Mouse (Mus musculus) MEL-GATA-1-ER (cell line): ENCODE measurements around the gene Pik3r1.

ENCODE experiments used
- DNase-seq: peaks from one replicate; pipeline ENCODE4 v3.0.0-alpha.2; 2012; ENCODE audit warnings: low read depth; ENCODE audit errors: extremely low read depth

Pik3r1 gene

DNA sequence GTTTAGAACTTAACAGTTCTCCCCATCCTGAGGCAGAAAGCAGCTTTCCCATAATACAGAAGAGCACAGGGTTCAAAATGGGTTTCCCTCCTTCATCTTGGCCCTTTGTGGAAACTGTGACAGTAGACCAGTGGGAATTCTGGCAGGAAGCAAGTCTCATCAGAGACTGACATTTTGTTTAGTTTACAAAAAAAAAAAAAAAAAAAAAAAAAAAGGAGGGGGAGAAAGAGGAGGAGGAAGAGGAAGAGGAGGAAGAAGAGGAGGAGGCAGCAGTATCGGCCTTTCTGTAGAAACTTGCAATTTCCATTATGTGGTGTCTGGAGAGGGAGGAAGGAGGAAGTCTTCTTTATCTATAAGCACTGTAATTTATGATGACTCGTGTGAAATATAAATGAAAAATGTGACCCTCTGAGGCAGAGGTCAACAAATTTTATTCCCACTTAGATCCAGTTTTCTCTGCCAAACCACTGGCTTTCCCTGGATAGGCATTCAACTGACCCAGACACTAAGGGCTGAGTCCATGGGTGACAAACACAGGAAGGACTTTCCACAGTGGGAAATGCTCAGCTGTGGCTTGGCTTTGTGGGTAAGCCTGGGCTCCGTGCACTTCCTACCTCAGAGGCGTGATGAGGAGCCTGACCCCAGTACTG is 28.2 kb downstream of the Pik3r1 start:
- DNase-seq: no peak

DNA sequence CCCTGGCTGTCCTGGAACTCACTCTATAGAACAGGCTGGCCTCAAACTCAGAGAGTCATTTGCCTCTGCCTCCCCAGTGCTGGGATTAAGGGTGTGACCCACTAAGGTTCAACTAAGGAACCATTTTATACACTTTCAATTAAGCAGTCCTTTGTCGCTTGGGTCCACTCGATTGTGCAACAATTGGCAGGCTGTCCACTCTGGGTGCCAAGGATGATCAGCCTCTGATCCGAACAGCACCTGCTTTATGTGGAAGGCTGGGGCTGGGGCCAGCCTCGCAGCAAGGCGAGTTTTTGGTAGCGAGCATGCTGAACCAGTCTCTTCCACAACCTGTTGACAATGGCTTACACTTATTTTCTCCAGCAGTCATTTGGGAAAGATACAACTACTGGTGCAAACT is 29.2 kb downstream of the Pik3r1 start:
- no peak for DNase-seq

GRCm38 (mm10) chr13:101736521-101737387 is 31.3 kb downstream of the Pik3r1 start:
- DNase-seq: no peak

GRCm38 (mm10) chr13:101735364-101736120 is 32.5 kb downstream of the Pik3r1 start:
- no peak for DNase-seq

GRCm38 (mm10) chr13:101734227-101734626 is 33.8 kb downstream of the Pik3r1 start:
- no peak for DNase-seq

DNA sequence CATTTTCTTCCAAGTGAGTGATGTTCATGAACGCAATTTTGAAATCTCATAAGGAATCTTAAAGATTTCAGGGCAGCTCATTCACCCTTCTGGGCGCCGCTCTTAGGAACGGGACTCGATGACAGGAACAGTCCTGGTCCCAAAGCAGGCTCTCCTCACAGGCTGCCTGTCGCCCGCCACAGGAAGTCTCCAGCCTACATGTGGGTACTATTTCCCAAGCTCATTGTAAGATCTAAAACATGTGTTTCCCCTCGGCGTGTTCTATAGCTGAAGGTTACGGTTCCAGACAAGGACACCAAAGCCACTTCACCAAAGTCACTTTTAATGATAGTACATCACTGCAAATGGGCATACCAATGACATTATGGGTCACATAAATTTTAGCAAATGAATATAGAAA is 35.3 kb downstream of the Pik3r1 start:
- DNase-seq: no peak

DNA sequence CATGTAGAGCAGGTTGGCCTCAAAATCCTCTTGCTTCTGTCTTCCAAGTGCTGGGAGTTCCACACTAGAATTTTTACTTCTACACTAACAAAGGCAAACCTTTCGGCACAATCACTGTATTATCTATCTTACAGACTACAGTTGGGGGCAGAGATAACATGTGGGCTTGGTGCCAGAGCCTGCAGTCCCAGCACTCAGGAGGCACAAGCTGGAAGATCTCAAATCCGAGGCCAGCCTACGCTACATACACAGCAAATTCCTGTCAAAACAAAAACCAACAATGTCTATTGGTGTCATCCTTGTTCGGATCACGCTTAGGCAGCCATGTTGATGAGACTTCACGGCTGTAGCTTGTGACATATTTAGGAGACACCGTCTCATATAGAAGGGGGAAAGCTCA is 36.2 kb downstream of the Pik3r1 start:
- DNase-seq: no peak

DNA sequence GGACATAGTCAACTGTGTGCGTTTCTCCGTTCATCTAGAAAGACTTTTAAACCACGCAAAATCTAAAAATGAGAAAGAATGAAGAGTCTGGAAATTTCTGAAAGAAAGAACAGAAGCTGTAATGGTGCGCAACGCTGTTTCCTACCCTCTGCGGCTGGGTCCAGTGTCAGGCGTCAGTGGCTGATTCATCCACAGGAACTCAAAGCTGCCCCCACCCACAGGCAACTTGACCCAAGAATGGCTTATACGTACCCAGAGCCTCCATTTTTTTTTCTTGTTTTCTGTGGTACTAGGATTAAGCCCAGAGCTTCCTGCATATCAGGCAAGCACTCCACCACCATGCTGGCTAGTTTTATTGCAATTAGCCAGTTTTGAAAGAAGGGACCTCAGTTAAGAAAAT is 37.7 kb downstream of the Pik3r1 start:
- no peak for DNase-seq

DNA sequence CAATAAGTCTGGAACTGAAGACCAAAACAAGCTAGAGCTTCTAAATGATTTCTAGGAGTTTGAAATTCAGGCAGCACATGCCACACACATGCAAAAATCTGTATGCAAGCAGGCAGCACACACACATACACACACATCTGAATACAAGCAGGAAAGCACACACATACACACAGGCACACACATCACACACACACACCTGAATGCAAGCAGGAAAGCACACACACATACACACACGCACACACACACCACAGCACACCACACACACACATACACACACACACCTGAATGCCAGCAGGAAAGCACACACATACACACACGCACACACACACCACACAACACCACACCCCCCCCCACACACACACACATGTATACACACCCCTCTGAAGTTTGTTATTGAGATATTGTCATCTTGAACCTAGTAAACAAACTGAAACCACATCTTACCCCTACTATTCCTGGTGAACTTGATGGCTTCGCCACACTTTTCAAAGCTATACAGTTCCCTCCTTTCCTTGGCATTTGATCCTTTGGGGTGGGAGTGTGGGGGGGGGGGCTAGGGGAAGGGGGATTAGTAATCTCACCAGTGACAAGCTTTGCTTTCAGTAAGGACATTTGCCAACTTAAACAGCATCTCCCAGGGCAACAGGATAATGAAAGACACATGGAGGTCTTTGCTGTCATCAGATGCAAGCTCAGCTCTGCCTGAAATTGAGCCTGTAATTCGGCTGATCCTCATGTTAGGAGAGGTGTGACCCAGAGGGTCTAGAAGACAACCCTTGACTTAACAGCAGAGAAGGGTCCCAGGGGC is 38.6 kb downstream of the Pik3r1 start:
- DNase-seq: no peak

DNA sequence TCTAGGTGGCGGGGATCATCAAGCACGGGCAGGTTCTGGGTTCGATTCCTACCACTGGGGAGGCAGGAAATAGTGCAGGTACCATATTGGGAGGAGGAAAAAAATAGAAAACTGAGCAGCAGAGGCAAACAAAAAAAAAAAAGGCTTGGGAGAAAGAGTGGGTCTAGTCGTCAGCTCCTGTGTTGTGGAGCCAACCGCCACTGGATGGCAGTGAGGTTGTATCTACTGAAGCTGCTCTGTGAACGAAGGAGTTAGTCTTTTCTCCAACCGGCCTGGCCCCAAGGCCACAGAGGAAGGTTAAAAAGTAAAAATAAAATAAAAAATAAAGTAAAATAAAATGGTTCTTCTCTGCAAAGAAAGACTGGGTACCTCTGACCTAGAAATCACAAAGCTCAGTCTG is 39.2 kb downstream of the Pik3r1 start:
- DNase-seq: no peak

- DNase-seq: no peak
Observed at GRCm38 (mm10) chr13:101728300-101728699, 39.7 kb downstream of the Pik3r1 start.

- no peak for DNase-seq
Observed at GRCm38 (mm10) chr13:101727837-101728236, 40.2 kb downstream of the Pik3r1 start.

- no peak for DNase-seq
Observed at GRCm38 (mm10) chr13:101726922-101727321, 41.1 kb downstream of the Pik3r1 start.

DNA sequence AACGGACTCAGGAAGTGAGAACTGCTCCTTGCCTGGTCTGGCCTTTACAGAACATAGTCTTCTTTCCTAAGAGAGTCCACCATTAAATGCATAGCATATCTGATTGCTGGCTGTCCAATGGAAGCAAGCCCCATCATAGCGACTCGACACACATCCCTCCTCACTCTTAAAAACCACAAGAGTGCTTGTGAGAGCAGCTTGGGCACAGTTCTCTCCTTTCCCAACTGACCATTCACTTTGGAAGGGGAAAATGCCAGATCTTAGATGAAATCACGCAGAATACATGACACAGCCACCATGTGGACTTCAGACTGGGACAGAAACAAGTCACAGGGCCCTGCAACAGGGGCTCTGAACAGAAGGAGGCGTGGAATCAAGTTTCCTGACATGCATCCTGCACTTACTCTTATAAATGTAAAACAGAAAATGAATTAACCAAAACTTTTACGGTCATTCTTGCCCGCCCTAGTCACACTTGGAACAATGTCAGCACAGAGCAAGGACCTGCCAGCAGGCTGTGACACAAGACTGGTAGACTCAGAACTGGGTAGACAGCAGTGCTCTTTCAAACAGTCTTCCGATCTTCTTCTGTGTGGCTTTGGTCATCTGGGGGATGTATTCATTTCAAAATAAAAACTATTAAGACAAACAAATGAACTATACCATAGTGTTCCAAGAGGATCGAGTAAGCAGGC is 46.0 kb downstream of the Pik3r1 start:
- DNase-seq: no peak

- no peak for DNase-seq
Observed at GRCm38 (mm10) chr13:101721154-101721553, 46.9 kb downstream of the Pik3r1 start.

DNA sequence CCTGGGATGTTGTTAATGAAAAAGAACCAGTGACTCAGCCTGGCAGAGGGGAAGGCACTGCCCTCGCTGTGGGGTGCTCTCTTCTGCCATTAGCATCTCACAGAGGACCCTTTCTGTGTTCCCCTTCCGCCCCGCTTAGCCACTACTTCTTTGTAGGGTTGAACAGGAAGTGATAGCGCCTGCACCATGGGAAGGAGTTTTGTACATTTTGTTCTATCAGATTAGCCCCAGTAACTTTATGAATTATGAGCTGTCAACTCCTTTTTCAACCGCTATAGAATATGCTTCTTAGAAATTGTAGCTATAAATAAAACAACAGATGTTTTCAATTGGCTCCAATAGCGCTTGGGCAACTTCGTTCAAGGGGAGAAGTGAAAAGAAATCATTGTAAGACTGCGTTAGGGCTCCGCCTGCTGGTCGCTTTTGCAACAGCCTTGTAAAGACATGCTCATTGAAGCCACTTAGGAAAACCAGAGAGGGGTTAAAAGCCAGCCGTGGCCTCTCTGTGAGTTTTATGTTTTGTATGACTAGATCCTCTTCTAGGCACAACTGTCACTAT is 48.6 kb downstream of the Pik3r1 start:
- peak; percentile 92 for DNase-seq

DNA sequence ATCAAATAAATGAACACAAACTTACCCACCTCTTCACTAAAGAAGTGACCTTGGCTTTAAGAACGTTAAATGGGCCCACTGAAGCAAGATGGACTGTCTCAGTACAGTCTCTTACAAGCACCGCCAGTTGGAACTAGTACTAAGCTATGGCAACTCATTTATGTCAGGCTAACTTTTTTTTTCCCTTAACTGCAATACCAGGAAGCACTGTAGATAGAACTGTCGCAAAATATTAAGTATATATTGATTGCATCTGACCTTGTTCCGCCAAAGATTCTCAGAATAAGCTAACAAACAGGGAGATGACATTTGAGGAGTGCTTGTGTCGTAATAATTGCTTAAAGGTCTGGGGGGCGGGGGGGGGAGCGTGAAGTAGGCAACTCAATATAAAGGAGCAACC is 49.3 kb downstream of the Pik3r1 start:
- DNase-seq: no peak

DNA sequence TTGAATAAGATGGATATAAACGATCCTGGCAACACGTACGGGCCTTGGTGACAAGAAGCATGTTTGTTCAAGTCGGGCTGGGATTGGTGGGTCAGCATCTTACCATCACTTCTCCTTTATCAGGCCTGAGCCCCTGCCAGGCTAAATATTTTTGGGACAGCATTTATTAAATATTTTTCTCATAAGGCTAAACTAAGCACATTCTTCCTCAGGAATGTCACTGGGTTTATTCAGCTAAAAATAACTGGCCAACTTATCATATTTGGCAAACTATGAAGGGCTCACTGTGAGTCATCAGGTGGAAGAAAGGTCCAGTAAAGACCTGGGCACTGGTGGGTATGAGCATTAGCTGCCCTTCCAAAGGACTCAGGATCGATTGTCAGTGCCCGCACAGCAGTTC is 50.2 kb downstream of the Pik3r1 start:
- DNase-seq: no peak

DNA sequence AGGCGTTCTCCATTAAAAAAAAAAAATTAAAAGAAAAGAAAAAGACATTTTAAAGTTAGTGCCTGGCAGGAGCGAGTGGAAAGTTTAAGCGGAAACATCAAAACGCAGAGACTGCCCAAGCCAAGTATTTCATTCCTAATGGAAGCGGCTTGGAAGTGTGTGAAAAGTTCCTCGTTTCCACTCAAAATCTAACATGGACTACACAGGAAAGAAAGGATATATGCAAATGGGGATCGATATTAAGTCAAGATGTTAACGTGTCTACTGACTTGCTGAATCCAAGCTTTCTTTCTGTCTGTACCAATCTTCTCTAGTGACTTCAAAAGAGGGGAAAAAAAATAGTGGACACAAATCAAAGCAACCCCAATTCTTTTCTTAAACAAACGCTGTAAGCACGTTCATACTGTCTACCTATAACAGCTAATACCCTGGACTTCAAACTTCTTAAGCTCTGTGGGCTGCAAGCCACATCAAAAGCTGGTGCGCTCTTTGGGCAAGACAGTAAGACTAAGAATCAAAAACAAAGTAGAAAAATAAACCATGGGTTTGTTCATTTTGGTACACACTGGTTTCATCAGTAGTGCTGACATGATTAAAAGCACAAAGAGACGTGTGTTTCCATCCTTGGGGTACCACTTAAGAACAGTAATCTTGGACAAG is 54.5 kb downstream of the Pik3r1 start:
- no peak for DNase-seq
